Mouse (Mus musculus) small intestine, adult 2 months (tissue): ENCODE results near the gene Brcc3. TPM values are rescaled to one million over a fixed set of nuclear protein-coding genes. Genes with fewer than 3 reads are reported as not detected.
A peak's percentile ranks its signal among the peaks of the same experiment; 100 is the strongest.
"Not testable (repeated sequence)": the region's sequence is repeated elsewhere in the genome, so short reads cannot be mapped to it uniquely, and the experiment has no call there.

ENCODE experiments used
- H3K27ac ChIP-seq: fragments of 200-500 bp; 2 replicates; pipeline ENCODE4 v1.5.1; 2012; ENCODE audit warnings: low read depth, low read length, control low read depth, inconsistent platforms; ENCODE audit not compliant: insufficient read depth
- H3K27me3 ChIP-seq: fragments of 200-500 bp; 2 replicates; pipeline ENCODE4 v1.6.1; 2012; ENCODE audit warnings: mild to moderate bottlenecking, moderate library complexity, low read length, inconsistent platforms; ENCODE audit not compliant: control insufficient read depth, insufficient read depth
- H3K36me3 ChIP-seq: fragments of 200-500 bp; 2 replicates; pipeline ENCODE4 v1.6.1; 2012; ENCODE audit warnings: mild to moderate bottlenecking, low read length, control low read depth, inconsistent platforms; ENCODE audit not compliant: control insufficient read depth, insufficient read depth
- H3K4me1 ChIP-seq: fragments of 200-500 bp; 2 replicates; pipeline ENCODE4 v1.6.1; 2012; ENCODE audit warnings: low read length, inconsistent platforms, mixed read lengths; ENCODE audit not compliant: control insufficient read depth, insufficient read depth, insufficient read length
- H3K4me3 ChIP-seq: fragments of 200-500 bp; 2 replicates; pipeline ENCODE4 v1.5.1; 2012; ENCODE audit warnings: low read depth, mild to moderate bottlenecking, control low read depth, inconsistent platforms, low read length, moderate library complexity
- CTCF ChIP-seq: fragments of 200-500 bp; IDR thresholded peaks from 2 replicates; pipeline ENCODE4 v1.5.1; 2012; ENCODE audit warnings: low read depth, mild to moderate bottlenecking, control low read depth, inconsistent platforms, low read length, moderate library complexity, mixed read lengths; ENCODE audit not compliant: insufficient replicate concordance, insufficient read length; ENCODE audit errors: extremely low read depth
- POLR2A ChIP-seq: fragments of 200-500 bp; IDR thresholded peaks from 2 replicates; pipeline ENCODE4 v1.6.1; 2012; ENCODE audit warnings: low read depth, mild to moderate bottlenecking, control low read depth, inconsistent platforms, low read length, moderate library complexity
- WGBS: fragments of 180-500 bp; shearing (Covaris S2); methylation state at CpG from one replicate; pipeline ENCODE4 v1.1.7; 2018; 5-methylcytosine and 5-hydroxymethylcytosine counted together
- polyA plus RNA-seq: library from polyadenylated mRNA; depleted of rRNA; stranded (reverse); fragments of >200 nt; gene quantifications from 2 replicates; pipeline ENCODE4 v1.2.3, GENCODE M21; 2012; rRNA removed

Gene Brcc3
- polyA plus RNA-seq, 1 experiment, result 1.5 TPM

DNA sequence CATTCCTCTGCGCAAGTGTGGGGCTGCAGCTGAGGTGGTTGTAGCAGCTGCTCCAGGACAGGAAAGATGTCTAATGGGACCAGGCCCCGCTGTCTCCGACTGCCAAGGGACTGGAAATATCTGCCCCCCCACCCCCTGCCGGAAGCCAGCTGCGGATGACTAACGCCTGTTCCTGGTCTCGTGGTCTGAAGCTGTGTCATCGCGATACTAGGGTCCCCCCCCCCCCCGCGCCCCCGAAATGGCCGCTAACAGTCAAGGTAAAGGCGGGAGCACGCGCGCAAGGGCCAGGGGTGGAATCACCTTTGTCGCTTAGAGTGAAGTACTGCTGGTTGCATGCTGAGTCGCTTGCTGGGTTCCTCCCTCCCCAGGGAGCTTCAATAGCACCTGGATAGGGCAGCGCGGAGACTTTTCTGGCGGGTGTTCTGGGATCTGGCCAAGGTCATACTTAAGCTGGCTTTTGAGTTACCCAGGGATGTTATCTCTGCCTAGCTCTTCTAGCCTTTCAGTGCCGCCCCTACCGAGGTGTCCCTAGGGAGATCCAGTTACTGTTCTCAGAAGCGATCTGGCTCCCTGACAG, 34.1 kb upstream of the Brcc3 start, which contains the start of the genes Fundc2 and F8:
Gene Fundc2 (plus strand): TSS at position 205 of the 577 bp plus-strand sequence.
Gene F8 (minus strand): TSS at position 421 of the 577 bp plus-strand sequence.
- no peaks in the 10 kb centered on the region for H3K4me1 ChIP-seq
- TF ChIP-seq POLR2A, result no peak
- H3K27ac ChIP-seq, result peak within 1 kb of the TSS; percentile 72
- 13% methylated on average over 25 of the region's 25 CpGs for WGBS
- H3K36me3 ChIP-seq, result no peaks in the 10 kb centered on the region
- H3K27me3 ChIP-seq, result no peaks in the 10 kb centered on the region
- H3K4me3 ChIP-seq, result peak within 1 kb of the TSS; percentile 94

DNA sequence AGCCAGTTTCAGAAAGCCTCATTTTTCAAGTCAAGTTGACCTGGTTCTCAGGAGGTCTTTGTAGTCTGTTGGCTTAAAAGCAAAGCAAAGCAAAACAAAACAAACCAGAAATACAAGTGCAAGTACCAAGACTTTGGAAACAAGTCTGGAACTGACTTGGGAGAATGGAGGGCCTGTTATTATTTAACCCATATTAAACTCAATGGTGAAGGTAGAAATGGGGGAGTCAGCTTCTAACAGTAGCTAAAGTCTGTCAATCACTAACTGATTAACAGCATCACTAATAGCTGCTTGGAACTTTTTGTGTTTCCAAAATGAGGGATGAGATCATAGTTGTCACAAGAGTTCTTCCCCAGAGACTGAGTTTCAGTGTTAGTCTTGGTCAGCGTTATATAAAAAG, 17.0 kb upstream of the Brcc3 start:
- no peaks in the 10 kb centered on the region for H3K36me3 ChIP-seq
- 80% methylated on average over 1 of the region's 1 CpGs for whole genome bisulfite sequencing
- H3K4me1 ChIP-seq, result no peaks in the 10 kb centered on the region
- H3K27ac ChIP-seq, result no peak overlapping the region
- TF ChIP-seq CTCF (no peak), POLR2A (no peak)
- no peaks in the 10 kb centered on the region for H3K27me3 ChIP-seq
- no peak overlapping the region for H3K4me3 ChIP-seq

DNA sequence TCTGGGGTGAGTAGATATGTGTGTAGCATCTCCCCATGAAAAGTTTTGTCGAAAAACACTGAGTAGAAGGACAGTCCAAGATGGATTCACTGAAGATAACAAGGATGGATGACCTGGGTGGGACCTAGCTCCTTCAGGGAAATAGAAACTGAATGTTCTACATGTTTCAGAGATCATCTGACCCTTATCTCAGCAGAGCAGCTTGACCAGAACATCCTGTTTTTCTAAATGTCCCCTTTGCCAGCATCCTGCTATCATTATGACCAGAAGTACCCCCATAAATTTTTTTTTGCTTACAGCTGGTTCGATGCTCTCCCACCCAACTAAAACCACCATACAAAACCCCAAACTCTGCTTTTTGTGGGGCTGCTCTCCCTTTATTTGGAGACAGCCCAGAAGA, 13.8 kb upstream of the Brcc3 start:
- Histone ChIP-seq H3K4me1 (no peaks in the 10 kb centered on the region), H3K36me3 (no peaks in the 10 kb centered on the region), H3K4me3 (no peak overlapping the region), H3K27ac (no peak overlapping the region), H3K27me3 (no peaks in the 10 kb centered on the region)
- TF ChIP-seq POLR2A (no peak), CTCF (no peak)
- WGBS, result 68% methylated on average over 2 of the region's 2 CpGs

DNA sequence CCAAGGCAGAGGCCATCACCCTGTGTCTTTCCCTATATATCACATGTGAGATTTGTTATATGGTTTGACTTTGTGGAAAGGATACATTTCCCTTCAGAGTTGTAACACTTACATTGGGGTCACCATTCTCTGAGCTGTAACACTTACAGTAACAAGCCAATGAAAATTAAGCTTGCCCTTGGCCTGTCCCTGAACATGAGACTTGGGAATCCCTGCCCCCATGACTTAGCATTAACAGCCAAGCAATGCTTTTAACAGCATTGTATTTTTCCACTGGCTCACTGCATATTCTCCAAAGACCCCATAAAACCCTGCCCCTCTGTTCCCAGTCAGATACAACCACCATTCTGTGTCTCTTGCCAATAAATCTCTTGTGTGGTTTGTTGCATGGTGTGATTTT, 13.1 kb upstream of the Brcc3 start:
- Histone ChIP-seq H3K27me3 (no peaks in the 10 kb centered on the region), H3K36me3 (no peaks in the 10 kb centered on the region), H3K4me3 (no peak overlapping the region), H3K4me1 (no peaks in the 10 kb centered on the region), H3K27ac (no peak overlapping the region)
- no peak for TF ChIP-seq POLR2A
- no peak for TF ChIP-seq CTCF

DNA sequence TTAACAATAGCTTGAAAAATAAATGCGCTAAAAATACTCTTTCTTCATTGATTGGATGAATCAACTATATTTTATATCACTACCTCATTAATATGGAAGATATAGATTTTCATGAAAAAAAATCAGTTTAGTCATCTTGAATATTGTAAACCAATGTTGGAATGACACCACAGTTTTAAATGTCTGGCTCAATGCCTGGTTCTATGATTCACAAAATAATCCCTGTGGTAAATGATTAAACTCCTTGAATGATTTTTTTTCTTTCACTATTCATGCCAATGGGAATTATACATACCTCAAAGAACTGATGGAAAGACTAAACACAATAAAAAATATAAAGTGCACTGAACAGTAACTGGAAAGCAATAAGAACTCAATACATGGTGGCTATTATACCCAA, 6.7 kb upstream of the Brcc3 start:
- Histone ChIP-seq H3K4me3 (no peak overlapping the region), H3K4me1 (no peaks in the 10 kb centered on the region), H3K27ac (no peak overlapping the region), H3K36me3 (peaks cover 2% of the 10 kb centered on the region; the same call in 1 of the 2 replicates), H3K27me3 (no peaks in the 10 kb centered on the region)
- WGBS, result 89% methylated on average over 1 of the region's 1 CpGs
- TF ChIP-seq CTCF, result no peak
- no peak for TF ChIP-seq POLR2A

DNA sequence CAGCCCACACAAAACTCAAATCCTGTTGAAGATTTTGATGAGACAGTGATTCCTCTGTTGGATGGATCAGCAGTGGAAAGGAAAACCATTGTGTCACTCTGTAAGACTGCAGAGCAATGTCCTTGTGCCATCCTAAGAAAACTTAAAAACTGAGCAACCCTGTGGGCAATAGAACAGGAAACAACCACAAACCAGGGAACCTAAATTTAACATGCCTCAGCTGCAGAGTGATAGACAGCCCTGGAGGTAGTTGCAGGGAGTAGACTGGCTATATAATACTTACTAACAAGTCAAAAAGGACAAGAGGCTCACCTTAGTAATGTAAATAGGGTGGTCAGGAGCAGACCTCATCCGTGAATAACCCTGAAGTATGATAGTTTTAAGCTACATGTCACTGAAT, 38.2 kb downstream of the Brcc3 start:
- 87% methylated on average over 1 of the region's 1 CpGs for WGBS
- Histone ChIP-seq H3K27ac (no peak overlapping the region), H3K4me3 (no peak overlapping the region), H3K27me3 (no peaks in the 10 kb centered on the region), H3K4me1 (no peaks in the 10 kb centered on the region), H3K36me3 (peaks cover 5% of the 10 kb centered on the region)
- TF ChIP-seq CTCF (no peak), POLR2A (no peak)

DNA sequence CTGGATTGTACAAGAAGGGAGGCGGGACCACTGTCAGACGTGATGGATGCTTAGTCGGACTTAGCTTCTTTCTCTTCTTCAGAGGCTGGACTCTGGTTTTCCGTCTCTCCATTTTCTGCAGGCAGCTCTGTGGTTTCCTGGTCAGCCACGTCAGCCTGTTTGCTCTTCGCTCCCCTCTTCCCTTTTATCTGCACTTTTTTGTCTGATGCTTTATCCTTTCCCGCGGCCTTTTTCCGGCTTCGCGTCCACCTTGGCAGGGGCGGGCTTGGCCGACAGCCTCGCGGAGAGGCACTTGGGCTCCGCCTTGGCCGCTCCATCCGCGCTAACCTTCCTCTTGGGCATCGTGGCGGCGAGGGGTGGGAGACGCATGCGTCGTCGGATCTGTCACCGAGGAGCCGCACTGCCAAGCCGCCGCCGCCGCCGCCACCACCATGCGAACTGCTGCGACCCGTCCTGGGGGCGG, 58.8 kb downstream of the Brcc3 start:
- not testable (repeated sequence) for H3K27me3 ChIP-seq, H3K36me3 ChIP-seq, H3K27ac ChIP-seq, H3K4me1 ChIP-seq
- H3K4me3 ChIP-seq, result peak overlapping the region; percentile 64
- 18% methylated on average over 37 of the region's 37 CpGs for WGBS

DNA sequence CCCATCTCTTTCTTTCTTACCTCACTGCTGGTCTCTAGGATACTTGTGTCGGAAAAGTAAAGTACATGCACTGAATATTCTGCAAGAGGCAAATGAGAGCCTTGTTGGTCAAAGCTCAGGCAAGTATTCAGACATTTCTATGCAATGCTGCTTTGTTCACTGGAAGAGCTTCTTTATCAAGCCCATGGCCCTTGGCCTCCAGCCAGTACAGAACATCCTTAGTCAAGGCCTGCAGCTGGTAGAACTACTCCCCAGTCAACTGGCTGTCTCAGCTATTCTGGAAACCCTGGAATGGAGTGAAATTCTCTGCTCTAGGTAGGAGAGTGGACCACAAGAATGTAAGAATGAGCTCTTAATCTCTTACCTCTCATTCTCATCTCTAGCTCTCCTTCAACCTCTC, 73.5 kb downstream of the Brcc3 start:
- Histone ChIP-seq H3K4me1 (no peaks in the 10 kb centered on the region), H3K4me3 (no peak overlapping the region), H3K36me3 (no peaks in the 10 kb centered on the region), H3K27ac (no peak overlapping the region), H3K27me3 (no peaks in the 10 kb centered on the region)
- TF ChIP-seq POLR2A (no peak), CTCF (no peak)
- 100% methylated on average over 1 of the region's 1 CpGs for WGBS

Other genes with a start within 250 kb of the Brcc3 start
- 0.61 and 0.87 TPM in 2 replicates for gene Fundc2, start 34.2 kb upstream of the Brcc3 start, polyA plus RNA-seq
- gene F8, start 34.0 kb upstream of the Brcc3 start, polyA plus RNA-seq, result 0.09 TPM in 1 of 2 replicates, not detected in the other
- gene Cmc4, start within 50 bp of the Brcc3 start, polyA plus RNA-seq, result 0.28 TPM in 1 of 2 replicates, not detected in the other
- gene Mtcp1, start within 50 bp of the Brcc3 start, polyA plus RNA-seq, result 1.0 and 2.0 TPM in 2 replicates
- 0.17 and 0.43 TPM in 2 replicates for gene Vbp1, start 97.7 kb downstream of the Brcc3 start, polyA plus RNA-seq
- gene Rab39b, start 161.6 kb downstream of the Brcc3 start, polyA plus RNA-seq, result 0.09 and 0.15 TPM in 2 replicates